Mouse (Mus musculus): Measurements from ENCODE around the gene Mxd3. TPM values are rescaled to one million over a fixed set of nuclear protein-coding genes. Genes with fewer than 3 reads are reported as not detected.

Gene Mxd3
- 11.7 and 16.0 TPM in 2 replicates for polyA plus RNA-seq (2015; fragmentation: Nextera tagmentation; extraction: Ambion mirVana)

GRCm38 (mm10) chr13:55329683-55330566 lies at the start of gene Mxd3:
Gene Mxd3, minus strand, starts transcription at chr13:55329823.

GRCm38 (mm10) chr13:55369531-55370114 lies 40.0 kb upstream of the Mxd3 start, which contains the start of gene Rgs14:
Gene Rgs14, plus strand, starts transcription at chr13:55369732.

GRCm38 (mm10) chr13:55362453-55363060 lies 32.9 kb upstream of the Mxd3 start, which contains the start of gene Lman2:
Gene Lman2, minus strand, starts transcription at chr13:55362783.

GRCm38 (mm10) chr13:55321434-55322129 lies 8.0 kb downstream of the Mxd3 start, which contains the start of gene Rab24:
Gene Rab24, minus strand, starts transcription at chr13:55321946.

GRCm38 (mm10) chr13:55319931-55320533 lies 9.6 kb downstream of the Mxd3 start, which contains the start of gene Prelid1:
Gene Prelid1, plus strand, starts transcription at chr13:55320500.

Other genes with a start within 250 kb of the Mxd3 start
- gene Uimc1, start 229.5 kb downstream of the Mxd3 start, polyA plus RNA-seq (2015; fragmentation: Nextera tagmentation; extraction: Ambion mirVana) = 14.6 and 17.1 TPM in 2 replicates
- 14.1 and 15.6 TPM in 2 replicates for gene Zfp346, start 224.5 kb downstream of the Mxd3 start, polyA plus RNA-seq (2015; fragmentation: Nextera tagmentation; extraction: Ambion mirVana)
- not detected in 2 replicates for gene Gm17617, start 196.3 kb downstream of the Mxd3 start, polyA plus RNA-seq (2015; fragmentation: Nextera tagmentation; extraction: Ambion mirVana)
- 16.2 and 20.9 TPM in 2 replicates for gene Fgfr4, start 177.2 kb downstream of the Mxd3 start, polyA plus RNA-seq (2015; fragmentation: Nextera tagmentation; extraction: Ambion mirVana)
- 43.3 and 45.3 TPM in 2 replicates for gene Nsd1, start 120.0 kb downstream of the Mxd3 start, polyA plus RNA-seq (2015; fragmentation: Nextera tagmentation; extraction: Ambion mirVana)
- gene Prelid1, start 9.3 kb downstream of the Mxd3 start, polyA plus RNA-seq (2015; fragmentation: Nextera tagmentation; extraction: Ambion mirVana) = 145 and 183 TPM in 2 replicates
- 72.5 and 76.0 TPM in 2 replicates for gene Rab24, start 7.9 kb downstream of the Mxd3 start, polyA plus RNA-seq (2015; fragmentation: Nextera tagmentation; extraction: Ambion mirVana)
- 44.8 and 55.3 TPM in 2 replicates for gene Lman2, start 33.0 kb upstream of the Mxd3 start, polyA plus RNA-seq (2015; fragmentation: Nextera tagmentation; extraction: Ambion mirVana)
- gene Rgs14, start 39.9 kb upstream of the Mxd3 start, polyA plus RNA-seq (2015; fragmentation: Nextera tagmentation; extraction: Ambion mirVana) = 0.91 and 1.0 TPM in 2 replicates
- gene Slc34a1, start 68.4 kb upstream of the Mxd3 start, polyA plus RNA-seq (2015; fragmentation: Nextera tagmentation; extraction: Ambion mirVana) = not detected in 2 replicates
- not detected in 2 replicates for gene Pfn3, start 85.4 kb upstream of the Mxd3 start, polyA plus RNA-seq (2015; fragmentation: Nextera tagmentation; extraction: Ambion mirVana)
- 0.19 and 0.37 TPM in 2 replicates for gene F12, start 97.0 kb upstream of the Mxd3 start, polyA plus RNA-seq (2015; fragmentation: Nextera tagmentation; extraction: Ambion mirVana)
- 13.8 and 15.0 TPM in 2 replicates for gene Grk6, start 115.2 kb upstream of the Mxd3 start, polyA plus RNA-seq (2015; fragmentation: Nextera tagmentation; extraction: Ambion mirVana)
- gene Prr7, start 134.4 kb upstream of the Mxd3 start, polyA plus RNA-seq (2015; fragmentation: Nextera tagmentation; extraction: Ambion mirVana) = 0.16 TPM in 1 of 2 replicates, not detected in the other
- 83.3 and 89.8 TPM in 2 replicates for gene Dbn1, start 158.3 kb upstream of the Mxd3 start, polyA plus RNA-seq (2015; fragmentation: Nextera tagmentation; extraction: Ambion mirVana)
- 624 and 740 TPM in 2 replicates for gene Pdlim7, start 183.9 kb upstream of the Mxd3 start, polyA plus RNA-seq (2015; fragmentation: Nextera tagmentation; extraction: Ambion mirVana)
- gene Dok3, start 199.5 kb upstream of the Mxd3 start, polyA plus RNA-seq (2015; fragmentation: Nextera tagmentation; extraction: Ambion mirVana) = 2.0 and 3.4 TPM in 2 replicates
- 17.1 and 18.0 TPM in 2 replicates for gene Ddx41, start 206.8 kb upstream of the Mxd3 start, polyA plus RNA-seq (2015; fragmentation: Nextera tagmentation; extraction: Ambion mirVana)
- gene Fam193b, start 241.3 kb upstream of the Mxd3 start, polyA plus RNA-seq (2015; fragmentation: Nextera tagmentation; extraction: Ambion mirVana) = 13.9 and 14.0 TPM in 2 replicates
- 88.9 and 110 TPM in 2 replicates for gene Tmed9, start 243.9 kb upstream of the Mxd3 start, polyA plus RNA-seq (2015; fragmentation: Nextera tagmentation; extraction: Ambion mirVana)

Data from skeletal muscle tissue, postnatal 0 days (tissue).